Mouse (Mus musculus) MEL-GATA-1-ER (cell line): ENCODE data around the gene Sec16b.

ENCODE experiments used
- DNase-seq: peaks from one replicate; pipeline ENCODE4 v3.0.0-alpha.2; 2012; ENCODE audit warnings: low read depth; ENCODE audit errors: extremely low read depth

Gene Sec16b

GRCm38 (mm10) chr1:157512690-157513448, 6.3 kb downstream of the Sec16b start:
- DNase-seq: no peak

- DNase-seq: no peak
These were observed 7.0 kb downstream of the Sec16b start for GRCm38 (mm10) chr1:157513559-157513958.

- no peak for DNase-seq
These were observed 7.8 kb downstream of the Sec16b start for GRCm38 (mm10) chr1:157514298-157514697.

GRCm38 (mm10) chr1:157516838-157517808, 10.6 kb downstream of the Sec16b start:
- no peak for DNase-seq

- peak; percentile 14 for DNase-seq
These were observed 11.6 kb downstream of the Sec16b start for GRCm38 (mm10) chr1:157518111-157518523.

- DNase-seq: no peak
These were observed 12.9 kb downstream of the Sec16b start for GRCm38 (mm10) chr1:157519396-157519795.

GRCm38 (mm10) chr1:157522322-157522721, 15.8 kb downstream of the Sec16b start:
- DNase-seq: no peak

- no peak for DNase-seq
These were observed 18.2 kb downstream of the Sec16b start for GRCm38 (mm10) chr1:157524775-157525174.

- no peak for DNase-seq
These were observed 19.3 kb downstream of the Sec16b start for GRCm38 (mm10) chr1:157525692-157526354.

- DNase-seq: no peak
These were observed 20.1 kb downstream of the Sec16b start for GRCm38 (mm10) chr1:157526625-157527024.

- no peak for DNase-seq
These were observed 26.4 kb downstream of the Sec16b start for GRCm38 (mm10) chr1:157532826-157533460.

- DNase-seq: no peak
These were observed 29.0 kb downstream of the Sec16b start for GRCm38 (mm10) chr1:157535571-157535970.

GRCm38 (mm10) chr1:157536471-157536870, 29.9 kb downstream of the Sec16b start:
- no peak for DNase-seq

- DNase-seq: no peak
These were observed 31.1 kb downstream of the Sec16b start for GRCm38 (mm10) chr1:157537636-157538035.

GRCm38 (mm10) chr1:157545056-157545455, 38.5 kb downstream of the Sec16b start:
- no peak for DNase-seq

- peak; percentile 56 for DNase-seq
These were observed 41.1 kb downstream of the Sec16b start for GRCm38 (mm10) chr1:157547658-157548057.

GRCm38 (mm10) chr1:157549721-157550120, 43.2 kb downstream of the Sec16b start:
- no peak for DNase-seq

- DNase-seq: peak; percentile 72
These were observed 46.4 kb downstream of the Sec16b start for GRCm38 (mm10) chr1:157552749-157553451.

- no peak for DNase-seq
These were observed 47.6 kb downstream of the Sec16b start for GRCm38 (mm10) chr1:157554163-157554562.
